Mouse (Mus musculus) lung, embryonic 14.5 days (tissue): ENCODE data around the gene Sdc1. TPM values are rescaled to one million over a fixed set of nuclear protein-coding genes. Genes with fewer than 3 reads are reported as not detected.

ENCODE experiments used
- ATAC-seq: fragments of 200-750 bp; cut with Nextera tagmentation; 2 replicates; pipeline ENCODE4 v1.8.0; 2017; ENCODE audit warnings: mild to moderate bottlenecking, moderate TSS enrichment, moderate library complexity; ENCODE audit not compliant: insufficient read depth
- DNase-seq: peaks from one replicate; pipeline ENCODE4 v3.0.0-alpha.2; 2015
- H3K27ac ChIP-seq: fragments of 300-500 bp; sonication (generic); 2 replicates; pipeline ENCODE4 v1.5.1; 2014; ENCODE audit warnings: low read depth, mild to moderate bottlenecking, moderate library complexity
- H3K27me3 ChIP-seq: fragments of 300-500 bp; sonication (generic); 2 replicates; pipeline ENCODE4 v1.6.1; 2014; ENCODE audit warnings: low read length, control low read depth; ENCODE audit not compliant: insufficient read depth
- H3K36me3 ChIP-seq: fragments of 300-500 bp; sonication (generic); 2 replicates; pipeline ENCODE4 v1.6.1; 2014; ENCODE audit warnings: control low read depth; ENCODE audit not compliant: insufficient read depth
- H3K4me1 ChIP-seq: fragments of 300-500 bp; sonication (generic); 2 replicates; pipeline ENCODE4 v1.6.1; 2014; ENCODE audit warnings: antibody characterized with exemption, control low read depth; ENCODE audit not compliant: insufficient read depth
- H3K4me2 ChIP-seq: fragments of 300-500 bp; sonication (generic); 2 replicates; pipeline ENCODE4 v1.6.1; 2014; ENCODE audit warnings: mild to moderate bottlenecking
- H3K4me3 ChIP-seq: fragments of 300-500 bp; sonication (generic); 2 replicates; pipeline ENCODE4 v1.5.1; 2014; ENCODE audit warnings: low read depth, low read length
- H3K9ac ChIP-seq: fragments of 300-500 bp; sonication (generic); 2 replicates; pipeline ENCODE4 v1.6.1; 2014
- H3K9me3 ChIP-seq: fragments of 300-500 bp; sonication (generic); 2 replicates; pipeline ENCODE4 v1.6.1; 2016; ENCODE audit warnings: low read depth, low read length, control low read depth
- CTCF ChIP-seq: IDR thresholded peaks from 2 replicates; pipeline ENCODE4 v1.5.1; 2016; ENCODE audit warnings: antibody characterized with exemption, low read depth
- WGBS: fragments of 180-500 bp; shearing (Covaris S2); extraction: QIAGEN DNeasy Blood & Tissue Kit; methylation state at CpG from one replicate; pipeline ENCODE4 v1.1.7; 2014; 5-methylcytosine and 5-hydroxymethylcytosine counted together
- polyA plus RNA-seq: library from polyadenylated mRNA; unstranded; fragments of >200 nt; fragmentation: Nextera tagmentation; extraction: Ambion mirVana; gene quantifications from 2 replicates; pipeline ENCODE4 v1.2.1, GENCODE M21; 2014

Sdc1 gene
- polyA plus RNA-seq = 101 TPM in 2 replicates

DNA sequence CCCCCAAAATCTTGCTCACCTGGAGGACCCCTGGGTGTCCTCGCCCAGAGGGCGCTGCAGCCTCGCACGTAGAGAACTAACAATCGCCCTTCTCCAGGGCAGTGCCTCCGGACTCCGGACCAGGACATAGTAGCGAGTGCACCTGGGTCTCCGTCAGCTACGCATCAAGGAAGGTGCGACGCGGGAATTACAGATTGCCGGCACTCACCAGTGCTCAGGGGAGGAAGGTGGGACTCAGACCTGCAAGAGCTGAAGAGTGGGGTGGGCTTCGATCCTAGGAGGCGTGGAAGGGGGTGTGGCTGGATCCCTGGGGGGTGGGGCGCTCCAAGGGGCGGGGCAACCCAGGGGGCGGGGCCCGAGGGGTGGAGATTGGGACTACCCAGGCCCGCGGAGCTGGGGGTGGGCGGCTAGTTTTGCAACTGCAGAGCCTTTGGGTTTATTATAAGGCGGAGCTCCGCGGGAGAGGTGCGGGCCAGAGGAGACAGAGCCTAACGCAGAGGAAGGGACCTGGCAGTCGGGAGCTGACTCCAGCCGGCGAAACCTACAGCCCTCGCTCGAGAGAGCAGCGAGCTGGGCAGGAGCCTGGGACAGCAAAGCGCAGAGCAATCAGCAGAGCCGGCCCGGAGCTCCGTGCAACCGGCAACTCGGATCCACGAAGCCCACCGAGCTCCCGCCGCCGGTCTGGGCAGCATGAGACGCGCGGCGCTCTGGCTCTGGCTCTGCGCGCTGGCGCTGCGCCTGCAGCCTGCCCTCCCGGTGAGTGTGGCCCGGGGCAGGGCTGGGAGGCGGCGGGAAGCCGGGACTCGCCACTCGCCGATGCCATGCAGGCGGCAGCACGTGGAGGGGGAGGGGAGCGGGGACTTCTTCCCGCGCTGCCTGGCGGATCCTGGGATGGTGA lies at the start of gene Sdc1:
TSS of gene Sdc1 (plus strand) at position 378 of the 898 bp plus-strand sequence.
- peak within 1 kb of the TSS; percentile 90 for H3K4me2 ChIP-seq
- peak within 1 kb of the TSS; percentile 88 for H3K27ac ChIP-seq
- H3K9me3 ChIP-seq = no peaks in the 10 kb centered on the region
- peak; percentile 93 for DNase-seq
- no peaks in the 10 kb centered on the region for H3K27me3 ChIP-seq
- peak within 1 kb of the TSS; percentile 68 for H3K9ac ChIP-seq
- peak; percentile 48 for TF ChIP-seq CTCF
- under 1% methylated on average over 65 of the region's 67 CpGs for WGBS
- ATAC-seq = peak; percentile 93
- peak within 1 kb of the TSS; percentile 72 for H3K4me3 ChIP-seq
- no peaks in the 10 kb centered on the region for H3K36me3 ChIP-seq
- peaks cover 10% of the 10 kb centered on the region; the same call in 1 of the 2 replicates for H3K4me1 ChIP-seq

DNA sequence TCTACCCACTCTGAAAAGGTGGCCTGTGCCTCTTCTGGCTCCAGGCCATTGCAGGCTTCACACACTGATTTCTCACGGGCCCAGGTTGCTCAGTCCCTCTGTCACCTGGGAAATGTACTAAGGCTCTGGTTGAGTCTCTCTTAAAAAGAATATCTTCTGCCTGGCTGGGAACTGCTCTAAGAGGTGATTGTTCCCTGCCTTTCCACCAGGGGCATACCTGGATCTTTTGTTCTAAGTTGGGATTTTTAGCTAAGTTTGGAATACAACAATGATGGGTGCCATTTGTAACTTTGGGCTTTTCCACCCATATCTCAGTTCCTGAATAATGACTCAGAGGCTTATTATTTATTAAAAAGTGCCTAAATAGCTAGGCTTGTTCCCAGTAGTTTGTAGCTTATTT lies 44.2 kb upstream of the Sdc1 start:
- H3K4me3 ChIP-seq = no peak overlapping the region
- H3K36me3 ChIP-seq = peaks cover 67% of the 10 kb centered on the region
- no peak for ATAC-seq
- TF ChIP-seq CTCF = peak; percentile 25; the same call in 1 of the 2 replicates
- WGBS = 63% methylated on average over 1 of the region's 1 CpGs
- no peak overlapping the region for H3K27ac ChIP-seq
- no peak for DNase-seq
- no peak overlapping the region for H3K4me2 ChIP-seq
- H3K4me1 ChIP-seq = no peaks in the 10 kb centered on the region
- H3K9me3 ChIP-seq = no peaks in the 10 kb centered on the region
- no peaks in the 10 kb centered on the region for H3K27me3 ChIP-seq
- no peak overlapping the region for H3K9ac ChIP-seq

DNA sequence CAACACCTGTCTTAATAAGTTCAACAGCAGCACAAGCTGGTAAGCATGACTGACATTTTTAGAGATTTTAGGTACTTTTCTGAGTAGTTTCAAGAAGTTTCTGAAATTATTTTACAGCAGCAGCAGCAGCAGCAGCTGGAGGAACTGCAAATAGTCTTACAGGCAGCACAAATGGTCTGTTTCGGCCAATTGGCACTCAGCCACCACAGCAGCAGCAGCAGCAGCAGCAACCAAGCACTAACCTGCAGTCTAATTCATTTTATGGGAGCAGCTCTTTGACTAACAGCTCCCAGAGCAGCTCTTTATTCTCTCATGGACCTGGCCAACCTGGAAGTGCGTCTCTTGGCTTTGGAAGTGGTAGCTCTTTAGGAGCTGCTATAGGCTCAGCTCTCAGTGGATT lies 42.4 kb upstream of the Sdc1 start:
- H3K9me3 ChIP-seq = no peaks in the 10 kb centered on the region
- no peak overlapping the region for H3K9ac ChIP-seq
- H3K36me3 ChIP-seq = peaks cover 57% of the 10 kb centered on the region
- H3K27me3 ChIP-seq = no peaks in the 10 kb centered on the region
- WGBS = 80% methylated on average over 2 of the region's 2 CpGs
- H3K4me2 ChIP-seq = no peak overlapping the region
- no peak for ATAC-seq
- H3K4me1 ChIP-seq = no peaks in the 10 kb centered on the region
- no peak for TF ChIP-seq CTCF
- no peak overlapping the region for H3K27ac ChIP-seq
- peak; percentile 40 for DNase-seq
- H3K4me3 ChIP-seq = no peak overlapping the region

DNA sequence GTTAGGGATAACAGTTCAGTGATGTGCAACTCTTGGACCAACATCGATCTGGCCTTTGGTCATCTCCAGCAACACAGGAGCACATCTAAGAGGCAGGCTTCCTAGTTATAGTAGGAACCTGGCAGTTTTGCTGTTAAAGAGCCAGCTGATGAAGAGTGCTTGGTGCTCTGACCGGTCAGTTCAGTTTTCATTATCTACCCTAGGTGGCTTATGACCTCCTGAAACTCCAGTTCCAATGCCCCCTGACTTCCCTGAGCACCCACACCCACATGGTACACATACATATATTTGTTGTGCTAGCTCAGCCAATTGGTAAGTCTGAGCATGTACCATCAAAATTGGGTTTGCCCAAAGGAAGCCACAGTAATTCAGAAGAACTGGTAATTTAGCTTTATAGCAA lies 17.5 kb upstream of the Sdc1 start:
- 90% methylated on average over 2 of the region's 2 CpGs for WGBS
- Histone ChIP-seq H3K4me1 (no peaks in the 10 kb centered on the region), H3K9me3 (no peaks in the 10 kb centered on the region), H3K4me3 (no peak overlapping the region), H3K4me2 (no peak overlapping the region), H3K36me3 (peaks cover 52% of the 10 kb centered on the region), H3K27ac (no peak overlapping the region), H3K9ac (no peak overlapping the region), H3K27me3 (no peaks in the 10 kb centered on the region)
- no peak for DNase-seq
- TF ChIP-seq CTCF = no peak
- ATAC-seq = no peak

DNA sequence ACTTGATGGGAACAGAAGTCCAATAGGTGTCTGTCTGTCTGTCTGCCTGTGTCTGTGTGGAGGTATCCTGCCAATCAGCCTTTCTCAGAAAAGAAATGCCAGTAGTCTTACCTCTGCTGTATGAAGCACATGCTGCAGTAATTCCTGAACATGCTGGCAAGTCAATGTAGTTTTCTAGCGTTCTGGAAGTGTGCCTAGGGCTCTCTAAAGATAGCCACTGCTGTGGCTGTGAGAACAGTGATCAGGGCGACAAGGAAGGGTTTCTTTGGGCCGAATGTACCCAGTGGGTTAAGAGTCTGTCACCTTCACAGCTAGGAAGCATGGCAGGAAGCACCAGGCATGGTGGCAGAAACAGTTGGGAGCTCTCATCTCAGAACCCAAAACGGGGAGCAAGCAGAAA lies 17.0 kb upstream of the Sdc1 start:
- ATAC-seq (no peak), DNase-seq (no peak)
- Histone ChIP-seq H3K27me3 (no peaks in the 10 kb centered on the region), H3K4me3 (no peak overlapping the region), H3K36me3 (peaks cover 48% of the 10 kb centered on the region), H3K9me3 (no peaks in the 10 kb centered on the region), H3K9ac (no peak overlapping the region), H3K27ac (no peak overlapping the region), H3K4me2 (no peak overlapping the region), H3K4me1 (no peaks in the 10 kb centered on the region)
- no peak for TF ChIP-seq CTCF
- WGBS = 73% methylated on average over 4 of the region's 4 CpGs

DNA sequence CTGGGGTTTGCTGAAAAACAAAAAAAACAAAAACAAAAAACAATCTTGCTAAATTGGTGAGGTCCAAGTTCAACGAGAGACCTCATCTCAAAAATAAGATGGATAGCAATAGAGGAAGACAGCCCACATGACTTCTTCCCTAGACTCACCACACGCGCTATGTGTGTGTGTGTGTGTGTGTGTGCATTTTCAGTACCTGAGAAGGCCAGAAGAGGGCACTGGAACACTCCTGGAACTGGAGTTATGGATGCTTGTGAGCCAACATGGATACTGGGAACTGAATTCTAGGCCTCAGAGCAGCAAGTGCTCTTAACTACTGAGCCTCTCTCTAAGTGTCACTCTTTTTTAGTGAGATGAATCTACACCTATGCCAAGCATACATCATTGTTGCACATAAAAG lies 13.1 kb upstream of the Sdc1 start:
- DNase-seq = no peak
- H3K9ac ChIP-seq = no peak overlapping the region
- TF ChIP-seq CTCF = peak; percentile 41
- H3K4me3 ChIP-seq = no peak overlapping the region
- H3K4me2 ChIP-seq = no peak overlapping the region
- H3K36me3 ChIP-seq = peaks cover 19% of the 10 kb centered on the region
- no peak for ATAC-seq
- no peaks in the 10 kb centered on the region for H3K9me3 ChIP-seq
- H3K4me1 ChIP-seq = no peaks in the 10 kb centered on the region
- H3K27ac ChIP-seq = no peak overlapping the region
- no peaks in the 10 kb centered on the region for H3K27me3 ChIP-seq
- 90% methylated on average over 3 of the region's 3 CpGs for WGBS

DNA sequence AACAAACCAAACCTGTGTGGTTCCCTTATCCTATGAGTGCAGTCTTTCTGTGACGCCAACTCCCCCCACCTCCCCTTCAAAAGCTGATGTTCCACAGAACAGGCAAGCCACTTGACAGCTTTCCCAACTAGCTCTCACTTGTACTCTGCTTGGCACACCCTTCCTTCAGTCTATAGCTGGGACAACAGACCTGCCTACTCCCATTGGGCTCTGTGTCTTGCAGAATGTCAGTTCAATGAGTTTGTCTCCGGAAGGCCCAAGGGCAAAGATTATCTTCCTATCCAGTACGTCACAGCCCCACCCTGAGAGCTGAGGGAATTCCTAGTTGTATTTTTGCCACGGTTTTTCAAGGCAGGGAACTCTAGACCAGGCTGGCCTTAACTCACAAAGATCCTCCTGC lies 12.0 kb upstream of the Sdc1 start:
- ATAC-seq (no peak), DNase-seq (no peak)
- 73% methylated on average over 4 of the region's 4 CpGs for WGBS
- H3K4me1 ChIP-seq = no peaks in the 10 kb centered on the region
- no peak overlapping the region for H3K4me2 ChIP-seq
- no peak for TF ChIP-seq CTCF
- H3K9me3 ChIP-seq = no peaks in the 10 kb centered on the region
- H3K9ac ChIP-seq = no peak overlapping the region
- peaks cover 9% of the 10 kb centered on the region for H3K36me3 ChIP-seq
- H3K4me3 ChIP-seq = no peak overlapping the region
- H3K27ac ChIP-seq = no peak overlapping the region
- no peaks in the 10 kb centered on the region for H3K27me3 ChIP-seq
